Mouse (Mus musculus) limb, embryonic 13.5 days (tissue): ENCODE results near the gene Tgfbr3. TPM values are rescaled to one million over a fixed set of nuclear protein-coding genes. Genes with fewer than 3 reads are reported as not detected.
A peak's percentile ranks its signal among the peaks of the same experiment; 100 is the strongest.

Experiments
- ATAC-seq: fragments of 200-750 bp; cut with Nextera tagmentation; 2 replicates; pipeline ENCODE4 v1.8.0; 2017; ENCODE audit warnings: low read depth, moderate number of reproducible peaks, moderate TSS enrichment; ENCODE audit not compliant: low FRiP score
- H3K27ac ChIP-seq: fragments of 300-500 bp; sonication (generic); 2 replicates; pipeline ENCODE4 v1.5.1; 2015; ENCODE audit warnings: inconsistent platforms, mild to moderate bottlenecking, moderate library complexity
- H3K27me3 ChIP-seq: fragments of 300-500 bp; sonication (generic); 2 replicates; pipeline ENCODE4 v1.6.1; 2015; ENCODE audit warnings: mild to moderate bottlenecking, inconsistent platforms
- H3K36me3 ChIP-seq: fragments of 300-500 bp; sonication (generic); 2 replicates; pipeline ENCODE4 v1.6.1; 2015; ENCODE audit warnings: inconsistent platforms, mild to moderate bottlenecking, moderate library complexity
- H3K4me1 ChIP-seq: fragments of 300-500 bp; sonication (generic); 2 replicates; pipeline ENCODE4 v1.6.1; 2015; ENCODE audit warnings: inconsistent platforms
- H3K4me2 ChIP-seq: fragments of 300-500 bp; sonication (generic); replicated peaks from 2 replicates; pipeline ENCODE4 v1.6.1; 2015; ENCODE audit warnings: inconsistent platforms, mild to moderate bottlenecking, moderate library complexity
- H3K4me3 ChIP-seq: fragments of 300-500 bp; sonication (generic); 2 replicates; pipeline ENCODE4 v1.5.1; 2015; ENCODE audit warnings: moderate library complexity, mild to moderate bottlenecking, inconsistent platforms
- H3K9ac ChIP-seq: fragments of 300-500 bp; sonication (generic); 2 replicates; pipeline ENCODE4 v1.6.1; 2015; ENCODE audit warnings: mild to moderate bottlenecking, inconsistent platforms
- H3K9me3 ChIP-seq: fragments of 300-500 bp; sonication (generic); 2 replicates; pipeline ENCODE4 v1.6.1; 2016; ENCODE audit warnings: inconsistent platforms
- WGBS: fragments of 180-500 bp; shearing (Covaris S2); methylation state at CpG from one replicate; pipeline ENCODE4 v1.1.7; 2015; 5-methylcytosine and 5-hydroxymethylcytosine counted together
- polyA plus RNA-seq: library from polyadenylated mRNA; unstranded; fragments of >200 nt; fragmentation: Nextera tagmentation; extraction: Ambion mirVana; gene quantifications from 2 replicates; pipeline ENCODE4 v1.2.1, GENCODE M21; 2015

The Tgfbr3 gene
- polyA plus RNA-seq, 1 experiment from 2014 or later = 25.4 TPM

DNA sequence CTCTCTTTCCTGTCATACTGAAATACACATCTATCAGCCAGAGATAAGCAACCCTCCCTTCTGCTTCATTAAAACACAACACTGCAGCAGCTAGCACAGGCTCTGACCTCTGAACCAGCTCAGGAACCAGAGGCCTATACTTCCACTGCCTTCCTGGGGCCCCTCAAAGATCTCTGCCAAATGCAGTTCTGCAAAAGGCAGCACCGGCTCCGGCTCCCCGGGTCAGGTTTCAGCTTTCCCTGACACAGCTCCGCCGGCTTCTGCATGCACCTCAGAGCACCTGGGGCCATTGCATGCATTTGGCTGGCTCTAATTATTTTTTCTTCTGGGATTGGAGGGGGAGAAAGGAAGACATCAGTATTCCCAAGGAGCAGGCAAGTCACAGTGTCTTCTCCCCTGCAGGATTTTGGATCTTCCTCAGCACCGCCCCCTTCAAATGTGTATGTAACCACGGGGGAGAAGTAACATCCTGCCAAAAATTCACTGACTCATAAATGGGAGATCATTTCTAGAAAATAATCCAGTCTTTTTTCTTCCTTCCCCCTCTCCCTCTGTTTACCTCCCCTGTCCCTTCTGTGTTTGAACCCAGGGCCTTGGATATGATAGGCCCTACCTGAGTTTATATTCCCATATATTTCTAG lies 178.4 kb downstream of the Tgfbr3 start:
- peak overlapping the region; percentile 86 for H3K27ac ChIP-seq
- peaks cover 42% of the 10 kb centered on the region for H3K4me1 ChIP-seq
- H3K9me3 ChIP-seq = no peaks in the 10 kb centered on the region
- 5% methylated on average over 7 of the region's 7 CpGs for WGBS
- H3K36me3 ChIP-seq = peaks cover 26% of the 10 kb centered on the region
- peak overlapping the region; percentile 45 for H3K9ac ChIP-seq
- H3K27me3 ChIP-seq = no peaks in the 10 kb centered on the region; the same call in none of the 2 replicates
- peak; percentile 79 for ATAC-seq
- peak overlapping the region; percentile 38 for H3K4me2 ChIP-seq
- H3K4me3 ChIP-seq = no peak overlapping the region

DNA sequence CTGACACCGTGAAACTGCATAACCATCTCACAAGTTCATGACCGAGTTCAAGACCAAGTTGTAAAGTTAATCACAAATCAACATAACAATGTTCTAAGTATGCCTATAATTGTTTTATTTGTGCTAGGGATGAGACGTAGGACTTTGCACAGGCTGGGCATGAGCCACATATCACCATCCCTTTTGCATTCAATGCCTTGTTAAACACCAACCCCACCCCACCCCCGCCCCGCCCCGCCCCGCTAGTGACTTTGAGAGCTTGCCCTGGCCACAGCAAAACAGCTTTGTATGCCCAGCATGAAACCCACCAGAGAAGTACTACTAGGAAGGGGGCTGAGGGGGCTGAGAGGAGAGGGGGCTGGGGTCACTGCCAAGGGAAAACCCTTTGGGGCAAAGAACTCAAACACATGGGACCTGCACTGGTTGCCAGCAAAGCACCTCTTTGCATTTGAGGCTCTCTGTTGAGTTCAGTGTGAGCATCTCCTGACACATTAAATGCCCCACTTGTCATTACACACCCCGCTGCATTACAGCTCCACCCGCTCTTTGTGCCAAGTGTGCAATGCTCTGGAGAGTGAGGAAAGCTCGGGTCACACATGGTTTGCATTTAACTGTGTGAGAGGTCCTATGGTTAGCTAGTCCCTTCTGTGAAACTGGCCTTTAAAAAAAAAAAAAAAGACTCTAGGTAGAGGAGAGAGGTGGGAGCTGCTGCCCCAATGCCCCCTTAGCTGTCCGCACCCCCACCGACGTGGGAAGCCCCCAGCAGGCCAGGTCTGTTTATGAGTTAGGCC lies 179.1 kb downstream of the Tgfbr3 start:
- H3K4me2 ChIP-seq = peak overlapping the region; percentile 38
- H3K4me1 ChIP-seq = peaks cover 42% of the 10 kb centered on the region
- H3K9ac ChIP-seq = peak overlapping the region; percentile 45; the same call in 1 of the 2 replicates
- H3K27ac ChIP-seq = peak overlapping the region; percentile 86
- 33% methylated on average over 13 of the region's 13 CpGs for WGBS
- ATAC-seq = 0 out of 2 replicates have a peak, but pooled peaks have one; percentile 28
- peaks cover 22% of the 10 kb centered on the region for H3K36me3 ChIP-seq
- H3K27me3 ChIP-seq = no peaks in the 10 kb centered on the region; the same call in none of the 2 replicates
- H3K4me3 ChIP-seq = no peak overlapping the region
- no peaks in the 10 kb centered on the region for H3K9me3 ChIP-seq

DNA sequence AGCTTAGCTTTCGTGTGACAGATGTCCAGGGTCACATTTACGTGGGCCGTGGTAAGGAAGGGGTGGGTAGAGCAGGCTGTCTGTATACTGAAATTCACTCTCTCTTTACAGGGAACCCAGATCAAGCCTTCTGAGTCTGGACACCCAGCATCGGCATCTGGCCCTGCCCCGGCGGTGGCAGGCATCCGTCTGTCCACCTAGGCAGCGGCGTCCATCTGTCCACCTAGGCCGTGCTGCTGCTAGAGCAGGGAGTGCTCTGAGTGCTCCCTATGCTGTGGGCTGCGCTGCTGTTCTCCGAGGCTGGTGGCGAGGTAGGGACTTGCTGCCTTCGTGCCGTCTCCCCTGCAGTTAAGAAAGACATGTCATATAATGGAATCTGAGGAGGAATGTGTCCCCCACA lies 180.0 kb downstream of the Tgfbr3 start:
- H3K4me3 ChIP-seq = no peak overlapping the region
- peaks cover 22% of the 10 kb centered on the region for H3K36me3 ChIP-seq
- no peaks in the 10 kb centered on the region; the same call in none of the 2 replicates for H3K27me3 ChIP-seq
- H3K4me2 ChIP-seq = no peak overlapping the region
- ATAC-seq = no peak
- H3K9me3 ChIP-seq = no peaks in the 10 kb centered on the region
- H3K4me1 ChIP-seq = peaks cover 42% of the 10 kb centered on the region
- peak overlapping the region; percentile 86; the same call in 1 of the 2 replicates for H3K27ac ChIP-seq
- no peak overlapping the region for H3K9ac ChIP-seq
- WGBS = 55% methylated on average over 15 of the region's 15 CpGs

DNA sequence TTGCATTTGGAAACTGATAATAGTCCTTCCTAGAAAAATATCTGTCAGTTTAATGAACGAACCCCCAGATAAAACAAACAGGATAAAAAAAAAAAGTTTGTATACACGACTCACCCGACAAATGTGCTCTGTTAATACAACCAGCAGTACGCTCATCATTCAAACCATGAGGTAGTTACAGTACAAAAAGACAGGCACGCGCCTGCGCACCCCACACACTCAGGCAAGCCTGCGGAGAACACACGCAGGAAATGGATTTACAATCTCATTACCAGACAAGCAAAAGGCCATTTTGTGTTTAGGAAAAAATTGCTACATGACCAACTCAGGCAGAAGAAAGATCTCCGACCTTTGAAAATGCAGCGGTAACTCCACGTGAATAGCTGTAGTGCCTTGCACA lies 182.6 kb downstream of the Tgfbr3 start:
- 46% methylated on average over 12 of the region's 12 CpGs for WGBS
- H3K4me1 ChIP-seq = peaks cover 36% of the 10 kb centered on the region
- ATAC-seq = no peak

DNA sequence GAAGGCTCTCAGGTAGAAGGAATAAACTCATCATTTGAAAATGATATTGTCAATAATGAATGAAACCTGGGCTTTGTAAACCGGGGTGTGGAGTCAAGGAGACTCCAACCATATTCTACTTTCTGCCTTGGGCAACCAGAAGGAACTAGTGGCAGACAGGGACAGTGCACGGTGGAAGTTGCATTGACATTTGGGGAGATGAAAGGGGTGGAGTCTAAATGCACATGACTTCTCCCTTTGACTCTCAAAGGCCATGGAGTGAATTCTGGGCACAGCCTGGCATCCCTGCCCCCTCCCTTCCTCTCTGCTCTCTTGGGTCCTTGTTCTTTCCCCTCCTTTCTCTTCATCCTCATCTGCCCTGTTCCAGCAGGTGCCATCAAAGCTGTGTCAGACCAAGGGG lies 183.3 kb downstream of the Tgfbr3 start:
- Histone ChIP-seq H3K36me3 (peaks cover 17% of the 10 kb centered on the region), H3K27ac (no peak overlapping the region), H3K9me3 (no peaks in the 10 kb centered on the region), H3K4me3 (no peak overlapping the region), H3K4me2 (no peak overlapping the region), H3K27me3 (no peaks in the 10 kb centered on the region; the same call in 1 of the 2 replicates), H3K4me1 (peaks cover 31% of the 10 kb centered on the region), H3K9ac (no peak overlapping the region)
- no peak for ATAC-seq
- 73% methylated on average over 2 of the region's 2 CpGs for WGBS

More for the DNA sequence above, 182.6 kb downstream of the Tgfbr3 start:
- no peak overlapping the region for H3K27ac ChIP-seq
- peaks cover 17% of the 10 kb centered on the region for H3K36me3 ChIP-seq
- no peak overlapping the region for H3K9ac ChIP-seq
- no peak overlapping the region for H3K4me2 ChIP-seq
- H3K27me3 ChIP-seq = no peaks in the 10 kb centered on the region; the same call in 1 of the 2 replicates
- H3K4me3 ChIP-seq = no peak overlapping the region
- no peaks in the 10 kb centered on the region for H3K9me3 ChIP-seq

DNA sequence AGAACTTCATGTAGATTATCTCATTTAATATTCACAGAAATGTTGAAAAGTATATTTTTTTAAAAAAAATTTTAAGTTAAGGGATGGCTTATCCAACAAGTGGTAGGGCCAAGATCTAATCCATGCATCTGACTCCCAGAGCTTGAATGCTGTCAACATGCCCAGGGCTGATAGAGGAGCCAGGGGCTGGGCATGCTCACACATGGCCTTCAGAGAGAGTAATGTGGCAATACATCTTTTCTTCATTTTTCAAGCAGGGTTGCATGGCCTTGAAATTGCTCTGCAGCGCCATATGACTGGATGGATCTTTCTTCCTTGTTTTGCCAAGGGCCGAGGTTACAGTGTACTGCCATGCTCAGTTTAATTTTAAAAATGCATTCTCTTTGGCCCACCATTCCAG lies 185.8 kb downstream of the Tgfbr3 start:
- 81% methylated on average over 2 of the region's 2 CpGs for WGBS
- no peak overlapping the region for H3K9ac ChIP-seq
- no peak for ATAC-seq

DNA sequence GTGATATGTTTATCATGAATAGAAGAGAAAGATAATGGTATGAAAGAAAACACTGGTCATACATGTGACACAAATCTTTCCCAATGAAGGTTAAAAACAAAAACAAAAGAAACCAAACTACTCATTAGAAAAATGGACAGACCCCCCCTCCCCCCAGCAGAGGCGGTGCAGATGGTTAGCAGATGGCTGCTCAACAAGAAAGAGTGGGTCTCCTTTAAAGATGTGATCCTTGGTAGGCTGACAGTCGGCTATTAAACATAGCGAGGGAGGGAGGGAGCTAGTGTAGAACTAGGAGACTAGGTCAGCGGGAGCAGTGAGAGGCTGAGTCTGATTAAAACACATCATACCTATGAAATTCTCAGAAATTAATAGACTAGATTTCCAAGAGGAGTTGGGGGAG lies 186.5 kb downstream of the Tgfbr3 start:
- H3K27ac ChIP-seq = no peak overlapping the region
- peaks cover 16% of the 10 kb centered on the region for H3K4me1 ChIP-seq
- 0 out of 2 replicates have a peak, but pooled peaks cover 7% of the 10 kb centered on the region for H3K27me3 ChIP-seq
- H3K4me3 ChIP-seq = no peak overlapping the region
- WGBS = 29% methylated on average over 4 of the region's 4 CpGs
- H3K9ac ChIP-seq = no peak overlapping the region
- no peaks in the 10 kb centered on the region for H3K9me3 ChIP-seq
- H3K4me2 ChIP-seq = no peak overlapping the region
- H3K36me3 ChIP-seq = peaks cover 3% of the 10 kb centered on the region; the same call in 1 of the 2 replicates
- no peak for ATAC-seq

More for the DNA sequence above, 185.8 kb downstream of the Tgfbr3 start:
- Histone ChIP-seq H3K4me2 (no peak overlapping the region), H3K36me3 (peaks cover 8% of the 10 kb centered on the region; the same call in 1 of the 2 replicates), H3K4me3 (no peak overlapping the region), H3K27ac (no peak overlapping the region), H3K4me1 (peaks cover 16% of the 10 kb centered on the region), H3K27me3 (0 out of 2 replicates have a peak, but pooled peaks cover 5% of the 10 kb centered on the region), H3K9me3 (no peaks in the 10 kb centered on the region)

DNA sequence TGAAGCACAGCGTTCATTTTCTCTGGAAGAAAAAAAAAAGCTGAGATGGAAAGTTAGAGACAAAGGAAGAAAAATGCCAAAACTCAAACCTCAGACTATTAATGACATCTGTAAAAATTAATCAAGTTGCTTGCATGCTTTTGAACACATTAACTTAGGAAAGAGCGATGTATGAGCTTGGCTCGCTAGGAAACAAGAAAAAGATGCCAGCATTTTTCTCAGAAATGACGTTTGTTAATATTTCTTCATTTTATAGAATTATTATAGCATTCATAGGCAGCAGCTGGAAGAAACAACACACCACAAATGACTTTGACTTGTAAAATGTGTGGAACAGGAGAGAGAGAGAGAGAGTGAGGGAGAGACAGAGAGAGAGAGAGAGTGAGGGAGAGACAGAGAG lies 187.7 kb downstream of the Tgfbr3 start:
- Histone ChIP-seq H3K4me2 (no peak overlapping the region), H3K4me1 (peaks cover 15% of the 10 kb centered on the region; the same call in 1 of the 2 replicates), H3K27ac (no peak overlapping the region), H3K27me3 (peaks cover 15% of the 10 kb centered on the region), H3K36me3 (peaks cover 3% of the 10 kb centered on the region; the same call in 1 of the 2 replicates), H3K4me3 (no peak overlapping the region), H3K9me3 (no peaks in the 10 kb centered on the region), H3K9ac (no peak overlapping the region)
- 51% methylated on average over 4 of the region's 4 CpGs for WGBS
- no peak for ATAC-seq

DNA sequence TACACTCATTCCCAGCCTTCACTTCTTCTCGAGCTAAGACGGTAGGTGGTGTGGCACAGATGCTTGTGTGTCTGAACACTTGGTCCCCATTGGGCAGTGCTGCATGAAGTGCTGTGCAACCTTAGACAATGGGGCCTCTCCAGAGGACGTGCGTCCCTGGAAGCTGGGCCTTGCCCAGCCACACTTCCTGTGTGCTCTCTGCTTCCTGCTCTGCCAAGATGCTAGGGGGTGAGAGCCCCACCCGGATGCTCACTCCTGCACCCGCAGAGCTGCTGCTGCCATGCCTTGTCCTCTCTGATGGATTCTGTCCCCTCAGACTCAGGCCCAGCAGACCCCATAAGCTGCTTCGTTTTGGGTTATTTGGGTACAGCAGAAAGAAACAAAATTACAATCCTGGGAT lies 188.3 kb downstream of the Tgfbr3 start:
- no peak overlapping the region for H3K9ac ChIP-seq
- peaks cover 11% of the 10 kb centered on the region; the same call in 1 of the 2 replicates for H3K4me1 ChIP-seq
- no peak for ATAC-seq
- H3K36me3 ChIP-seq = peaks cover under 1% of the 10 kb centered on the region; the same call in 1 of the 2 replicates
- H3K4me2 ChIP-seq = no peak overlapping the region
- H3K9me3 ChIP-seq = no peaks in the 10 kb centered on the region
- H3K27me3 ChIP-seq = peaks cover 18% of the 10 kb centered on the region
- 0 out of 2 replicates have a peak overlapping the region, but pooled peaks have one; percentile 44 for H3K27ac ChIP-seq
- 63% methylated on average over 7 of the region's 7 CpGs for WGBS
- no peak overlapping the region for H3K4me3 ChIP-seq

DNA sequence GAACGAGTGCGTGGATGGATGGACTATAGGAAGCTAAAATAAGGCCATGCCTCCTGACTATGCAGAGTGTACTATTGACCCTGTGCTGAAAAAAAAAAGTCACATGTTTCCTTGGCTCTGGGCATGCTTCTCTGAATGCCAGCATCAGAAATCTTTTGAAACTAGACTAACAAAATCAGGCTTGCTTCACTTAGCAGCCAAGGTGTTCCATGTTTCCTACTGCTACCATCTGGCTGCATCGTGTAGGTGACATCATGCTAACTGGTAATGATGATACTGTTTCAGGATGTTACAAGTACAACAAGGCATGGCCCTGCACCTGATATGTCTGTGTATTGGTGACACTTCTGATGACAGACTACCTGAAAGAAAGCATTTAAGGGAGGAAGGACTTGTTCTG lies 189.8 kb downstream of the Tgfbr3 start:
- peaks cover 33% of the 10 kb centered on the region for H3K27me3 ChIP-seq
- no peaks in the 10 kb centered on the region for H3K9me3 ChIP-seq
- 88% methylated on average over 3 of the region's 3 CpGs for WGBS
- no peak overlapping the region for H3K4me3 ChIP-seq
- H3K4me2 ChIP-seq = no peak overlapping the region
- peaks cover 11% of the 10 kb centered on the region; the same call in 1 of the 2 replicates for H3K4me1 ChIP-seq
- no peaks in the 10 kb centered on the region for H3K36me3 ChIP-seq
- no peak for ATAC-seq
- no peak overlapping the region for H3K9ac ChIP-seq
- H3K27ac ChIP-seq = no peak overlapping the region

DNA sequence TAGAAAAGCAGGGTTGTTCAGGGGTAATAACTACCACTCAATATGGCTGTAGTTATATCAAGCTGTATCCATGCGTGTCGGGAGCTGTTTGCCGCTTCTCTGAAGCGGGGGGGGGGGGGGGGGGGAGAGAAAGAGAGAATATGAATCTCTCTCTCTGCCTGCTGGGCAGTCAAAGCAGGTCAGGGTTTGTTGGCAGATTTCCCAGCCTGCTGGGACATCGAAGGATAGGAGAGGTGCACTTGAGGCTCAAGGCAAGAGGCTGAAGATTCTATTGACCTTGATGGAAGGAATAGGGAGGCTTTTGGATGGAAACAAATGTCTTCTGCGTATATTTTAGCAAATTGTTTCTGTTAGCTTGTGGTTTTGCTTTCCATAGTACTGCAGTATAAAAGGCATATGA lies 190.4 kb downstream of the Tgfbr3 start:
- WGBS = 57% methylated on average over 6 of the region's 6 CpGs
- Histone ChIP-seq H3K4me2 (no peak overlapping the region), H3K27me3 (peaks cover 38% of the 10 kb centered on the region), H3K4me1 (peaks cover 17% of the 10 kb centered on the region; the same call in 1 of the 2 replicates), H3K9me3 (no peaks in the 10 kb centered on the region), H3K9ac (no peak overlapping the region), H3K27ac (no peak overlapping the region), H3K36me3 (no peaks in the 10 kb centered on the region), H3K4me3 (no peak overlapping the region)
- ATAC-seq = no peak

DNA sequence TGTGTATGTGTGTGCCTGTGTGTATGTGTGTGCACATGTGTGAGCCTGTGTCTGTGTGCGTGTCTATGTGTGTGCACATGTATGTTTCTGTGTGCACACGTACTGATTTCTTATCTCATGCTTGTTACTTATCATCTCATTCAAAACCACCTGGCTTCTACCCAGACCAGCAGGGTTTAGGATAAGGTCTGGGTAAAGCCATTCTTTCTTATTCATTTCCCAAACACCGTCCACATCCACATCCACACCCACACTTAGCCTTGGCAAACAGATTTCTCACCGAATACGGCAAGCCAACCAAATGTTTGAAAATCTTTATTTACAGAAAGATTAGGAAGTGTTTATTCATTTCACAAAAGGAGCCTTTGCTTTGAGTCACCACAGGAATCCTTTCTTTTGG lies 191.4 kb downstream of the Tgfbr3 start:
- no peak overlapping the region for H3K4me2 ChIP-seq
- H3K4me1 ChIP-seq = peaks cover 24% of the 10 kb centered on the region
- ATAC-seq = no peak
- H3K9ac ChIP-seq = no peak overlapping the region
- H3K27ac ChIP-seq = no peak overlapping the region
- H3K4me3 ChIP-seq = no peak overlapping the region
- no peaks in the 10 kb centered on the region for H3K9me3 ChIP-seq
- H3K27me3 ChIP-seq = peaks cover 41% of the 10 kb centered on the region
- WGBS = 82% methylated on average over 5 of the region's 5 CpGs
- no peaks in the 10 kb centered on the region for H3K36me3 ChIP-seq
